Mouse (Mus musculus) ES-Bruce4 (cell line): ENCODE data around the gene Srp54c.

Source experiments
- CTCF ChIP-seq: IDR thresholded peaks from one replicate; pipeline ENCODE4 v1.8.1; 2011; ENCODE audit warnings: low read depth, low read length
- POLR2A ChIP-seq: IDR thresholded peaks from one replicate; pipeline ENCODE4 v1.8.1; 2011; ENCODE audit warnings: low read length; ENCODE audit not compliant: insufficient read depth

DNA sequence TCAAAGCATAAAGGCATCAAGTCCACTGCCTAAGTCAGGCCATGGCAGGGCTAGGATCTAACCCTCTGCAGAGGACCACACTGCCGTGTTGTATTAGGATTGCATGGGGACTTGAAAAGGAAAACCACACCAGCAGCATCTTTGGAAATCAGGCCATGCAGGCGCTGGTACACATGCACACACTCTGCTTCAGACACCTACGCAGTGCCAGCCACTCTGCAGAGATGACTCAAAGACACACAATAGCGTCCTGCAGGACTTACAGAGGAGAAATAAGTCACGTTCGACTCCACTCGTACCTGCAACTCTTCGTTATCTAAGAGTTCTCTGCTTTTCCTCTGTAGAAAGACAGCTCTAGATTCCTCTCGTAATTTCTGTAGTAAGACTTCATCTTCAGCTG, 68.1 kb downstream of the Srp54c start:
- no peak for TF ChIP-seq CTCF
- no peak for TF ChIP-seq POLR2A
